Mouse (Mus musculus): ENCODE results near the gene Folr1. TPM values are rescaled to one million over a fixed set of nuclear protein-coding genes. Genes with fewer than 3 reads are reported as not detected.

Folr1 gene
- polyA plus RNA-seq (2015; fragmentation: Nextera tagmentation; extraction: Ambion mirVana), result 0.63 and 0.92 TPM in 2 replicates

DNA sequence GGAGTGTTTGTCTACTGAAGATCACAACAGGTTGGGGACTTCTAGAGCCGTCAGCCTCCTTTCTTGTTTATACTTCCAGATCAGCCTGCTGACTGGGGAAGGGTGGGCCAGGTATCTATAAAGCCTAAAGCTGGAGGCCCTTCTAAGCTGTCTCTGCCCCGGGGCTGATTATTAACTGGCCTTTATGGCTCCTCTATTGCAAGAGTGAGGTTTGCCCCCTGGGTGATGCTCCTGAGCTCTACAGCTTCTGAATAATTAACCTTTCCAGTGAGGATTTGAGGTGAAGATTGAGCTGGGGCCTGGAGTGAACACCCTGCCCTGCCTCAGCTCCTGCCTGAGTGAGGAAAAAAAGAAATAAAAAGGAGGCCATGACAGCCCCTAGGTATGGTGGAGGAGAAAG is at the start of gene Folr1:
Gene Folr1 (minus strand): TSS at position 160 of the 400 bp plus-strand sequence.
- WGBS (ENCODE audit: insufficient replicate concordance), result 50% methylated on average over 2 of the region's 2 CpGs
- DNase-seq (no peak), ATAC-seq (no peak)
- H3K9me3 ChIP-seq (ENCODE audit: low read length), result no peaks in the 10 kb centered on the region
- TF ChIP-seq EP300 (IDR thresholded peaks at IDR 0.05; ENCODE audit: low read depth) (no peak), CTCF (IDR thresholded peaks at IDR 0.05; ENCODE audit: low read depth) (no peak)
- H3K4me3 ChIP-seq (ENCODE audit: low read depth, low read length), result no peak within 1 kb of the TSS
- H3K4me2 ChIP-seq (ENCODE audit: low read depth, low read length), result no peak within 1 kb of the TSS
- H3K9ac ChIP-seq (replicated peaks), result no peak within 1 kb of the TSS
- no peaks in the 10 kb centered on the region for H3K4me1 ChIP-seq (ENCODE audit: insufficient read depth)
- H3K36me3 ChIP-seq (replicated peaks; ENCODE audit: insufficient read depth, low read length), result no peaks in the 10 kb centered on the region
- 0 out of 2 replicates have a peak within 1 kb of the TSS, but pooled peaks have one; percentile 4 for H3K27ac ChIP-seq (ENCODE audit: low read depth)
- H3K27me3 ChIP-seq (ENCODE audit: insufficient read depth, low read length), result no peaks in the 10 kb centered on the region

DNA sequence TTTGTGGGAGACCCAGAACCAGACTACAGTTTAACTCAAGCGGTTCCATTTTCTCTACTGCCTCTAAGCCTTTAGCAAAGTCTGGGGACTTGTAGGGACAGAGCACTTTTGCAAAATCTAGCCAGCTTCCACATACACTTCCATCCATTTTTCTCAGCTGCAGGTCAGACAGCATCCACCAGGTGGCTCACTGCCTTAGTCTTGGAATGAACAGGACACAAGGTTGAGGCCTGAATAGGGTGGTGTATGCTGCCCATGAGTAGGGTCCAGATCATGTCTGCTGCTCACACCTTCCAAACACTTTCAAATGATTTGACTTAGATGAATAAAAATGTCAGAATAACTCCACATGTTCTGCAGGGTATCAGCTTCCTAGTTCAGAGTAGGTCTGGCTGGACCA is 47.5 kb upstream of the Folr1 start:
- ATAC-seq (peak; percentile 68), DNase-seq (peak; percentile 76)
- no peak overlapping the region for H3K27ac ChIP-seq (ENCODE audit: low read depth)
- H3K4me1 ChIP-seq (ENCODE audit: insufficient read depth), result no peaks in the 10 kb centered on the region
- WGBS (ENCODE audit: insufficient replicate concordance), result 22% methylated on average over 1 of the region's 1 CpGs
- no peak overlapping the region for H3K9ac ChIP-seq (replicated peaks)
- peaks cover 21% of the 10 kb centered on the region for H3K36me3 ChIP-seq (replicated peaks; ENCODE audit: insufficient read depth, low read length)
- H3K4me2 ChIP-seq (ENCODE audit: low read depth, low read length), result no peak overlapping the region
- H3K4me3 ChIP-seq (ENCODE audit: low read depth, low read length), result no peak overlapping the region
- TF ChIP-seq EP300 (IDR thresholded peaks at IDR 0.05; ENCODE audit: low read depth), result no peak
- TF ChIP-seq CTCF (IDR thresholded peaks at IDR 0.05; ENCODE audit: low read depth), result peak; percentile 92
- H3K27me3 ChIP-seq (ENCODE audit: insufficient read depth, low read length), result no peaks in the 10 kb centered on the region
- no peaks in the 10 kb centered on the region for H3K9me3 ChIP-seq (ENCODE audit: low read length)

DNA sequence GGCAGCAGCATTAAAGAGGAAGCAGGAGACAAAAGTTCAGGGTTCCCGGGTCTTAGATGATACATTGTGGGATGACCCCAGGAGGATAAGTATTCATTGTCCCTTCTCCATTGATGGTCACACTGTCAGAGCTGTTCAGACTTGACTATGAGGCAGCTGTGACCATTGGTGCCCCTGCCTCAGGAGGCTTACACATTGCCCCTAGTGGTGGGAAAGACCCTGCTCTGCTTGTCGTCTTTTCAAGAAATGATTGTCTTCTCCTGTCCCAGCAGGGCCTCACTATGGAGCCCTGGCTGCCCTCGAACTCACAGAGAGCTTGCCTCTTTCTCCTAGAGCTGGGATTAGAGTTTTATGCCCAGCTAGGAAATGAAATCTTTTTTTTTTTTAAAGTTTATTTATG is 41.4 kb upstream of the Folr1 start:
- H3K9ac ChIP-seq (replicated peaks), result no peak overlapping the region
- no peak overlapping the region for H3K27ac ChIP-seq (ENCODE audit: low read depth)
- TF ChIP-seq CTCF (IDR thresholded peaks at IDR 0.05; ENCODE audit: low read depth), result 0 out of 2 replicates have a peak, but pooled peaks have one; percentile 31
- TF ChIP-seq EP300 (IDR thresholded peaks at IDR 0.05; ENCODE audit: low read depth), result no peak
- H3K27me3 ChIP-seq (ENCODE audit: insufficient read depth, low read length), result no peaks in the 10 kb centered on the region
- peaks cover 17% of the 10 kb centered on the region for H3K4me1 ChIP-seq (ENCODE audit: insufficient read depth)
- DNase-seq (no peak), ATAC-seq (no peak)
- WGBS (ENCODE audit: insufficient replicate concordance), result 72% methylated on average over 3 of the region's 3 CpGs
- no peak overlapping the region for H3K4me3 ChIP-seq (ENCODE audit: low read depth, low read length)
- H3K36me3 ChIP-seq (replicated peaks; ENCODE audit: insufficient read depth, low read length), result peaks cover 44% of the 10 kb centered on the region
- H3K4me2 ChIP-seq (ENCODE audit: low read depth, low read length), result no peak overlapping the region
- no peaks in the 10 kb centered on the region for H3K9me3 ChIP-seq (ENCODE audit: low read length)

DNA sequence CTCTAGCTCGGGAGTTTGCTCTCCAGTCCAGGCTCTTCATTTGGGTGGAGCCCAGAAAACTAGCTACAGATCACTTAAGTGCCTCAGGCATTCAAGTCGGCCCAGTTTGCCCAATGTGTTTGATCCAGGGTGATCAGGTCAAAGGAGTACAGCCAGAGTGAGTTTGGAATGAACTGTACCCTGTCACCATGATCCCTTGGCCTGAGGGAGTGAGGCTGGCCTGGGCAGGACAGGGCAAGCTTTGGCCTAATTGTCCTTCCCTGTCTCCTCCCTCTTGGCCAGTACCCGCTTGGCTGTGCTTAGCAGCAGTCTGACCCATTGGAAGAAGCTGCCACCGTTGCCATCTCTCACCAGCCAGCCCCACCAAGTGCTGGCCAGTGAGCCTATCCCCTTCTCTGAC is 39.5 kb upstream of the Folr1 start:
- H3K4me3 ChIP-seq (ENCODE audit: low read depth, low read length), result no peak overlapping the region
- peaks cover 37% of the 10 kb centered on the region for H3K36me3 ChIP-seq (replicated peaks; ENCODE audit: insufficient read depth, low read length)
- TF ChIP-seq EP300 (IDR thresholded peaks at IDR 0.05; ENCODE audit: low read depth) (no peak), CTCF (IDR thresholded peaks at IDR 0.05; ENCODE audit: low read depth) (no peak)
- no peak overlapping the region for H3K4me2 ChIP-seq (ENCODE audit: low read depth, low read length)
- no peak overlapping the region for H3K9ac ChIP-seq (replicated peaks)
- no peaks in the 10 kb centered on the region for H3K27me3 ChIP-seq (ENCODE audit: insufficient read depth, low read length)
- no peak for DNase-seq
- H3K27ac ChIP-seq (ENCODE audit: low read depth), result no peak overlapping the region
- no peaks in the 10 kb centered on the region for H3K9me3 ChIP-seq (ENCODE audit: low read length)
- WGBS (ENCODE audit: insufficient replicate concordance), result 84% methylated on average over 4 of the region's 4 CpGs
- no peak for ATAC-seq
- H3K4me1 ChIP-seq (ENCODE audit: insufficient read depth), result peaks cover 27% of the 10 kb centered on the region

DNA sequence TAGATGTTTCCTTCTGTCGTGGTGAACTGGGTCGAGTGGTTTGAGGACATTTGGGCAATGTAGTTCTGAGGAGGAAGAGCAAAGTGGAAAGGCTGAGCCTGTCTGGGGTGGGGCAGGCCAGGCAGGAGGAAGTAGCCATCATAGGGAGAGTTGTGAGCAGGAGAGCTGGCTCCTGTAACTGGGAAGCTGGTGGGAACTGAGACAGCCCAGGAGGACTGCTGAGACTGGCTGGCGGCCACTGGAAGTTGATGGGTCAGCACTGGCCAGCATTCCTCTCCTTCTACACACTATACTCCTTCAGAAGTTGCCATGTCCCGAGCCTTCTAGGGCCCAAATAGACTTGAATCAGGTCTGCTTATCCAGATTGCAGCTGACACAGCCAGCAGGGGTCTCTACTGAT is 37.8 kb upstream of the Folr1 start:
- TF ChIP-seq EP300 (IDR thresholded peaks at IDR 0.05; ENCODE audit: low read depth) (no peak), CTCF (IDR thresholded peaks at IDR 0.05; ENCODE audit: low read depth) (peak; percentile 22; the same call in 1 of the 2 replicates)
- 38% methylated on average over 4 of the region's 4 CpGs for WGBS (ENCODE audit: insufficient replicate concordance)
- DNase-seq (no peak), ATAC-seq (no peak)
- H3K4me1 ChIP-seq (ENCODE audit: insufficient read depth), result peaks cover 33% of the 10 kb centered on the region
- H3K4me3 ChIP-seq (ENCODE audit: low read depth, low read length), result no peak overlapping the region
- no peaks in the 10 kb centered on the region for H3K27me3 ChIP-seq (ENCODE audit: insufficient read depth, low read length)
- H3K9ac ChIP-seq (replicated peaks), result peak overlapping the region; percentile 38; the same call in 1 of the 2 replicates
- H3K9me3 ChIP-seq (ENCODE audit: low read length), result no peaks in the 10 kb centered on the region
- H3K36me3 ChIP-seq (replicated peaks; ENCODE audit: insufficient read depth, low read length), result peaks cover 27% of the 10 kb centered on the region
- H3K27ac ChIP-seq (ENCODE audit: low read depth), result peak overlapping the region; percentile 63
- peak overlapping the region; percentile 77 for H3K4me2 ChIP-seq (ENCODE audit: low read depth, low read length)

DNA sequence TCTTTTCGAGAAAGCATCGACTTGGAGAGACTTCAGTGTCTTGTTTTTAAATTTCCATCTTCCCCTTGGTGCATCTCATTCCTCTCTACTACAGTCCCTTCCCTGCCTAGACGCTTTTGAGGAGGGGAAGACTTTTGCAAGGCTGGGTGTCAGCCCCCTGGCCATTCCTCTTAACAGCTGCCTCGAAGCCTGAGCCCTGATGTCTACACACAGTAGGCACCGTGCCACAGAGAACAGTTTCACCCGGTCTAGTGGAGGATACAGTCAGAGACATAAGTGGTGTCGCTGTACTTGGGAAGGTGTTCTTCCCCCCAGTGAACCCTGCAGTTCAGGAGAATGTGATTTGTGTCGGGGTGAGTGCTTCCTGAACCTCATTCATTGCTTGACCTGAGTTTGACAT is 36.1 kb upstream of the Folr1 start:
- TF ChIP-seq CTCF (IDR thresholded peaks at IDR 0.05; ENCODE audit: low read depth) (no peak), EP300 (IDR thresholded peaks at IDR 0.05; ENCODE audit: low read depth) (no peak)
- Histone ChIP-seq H3K36me3 (replicated peaks; ENCODE audit: insufficient read depth, low read length) (peaks cover 10% of the 10 kb centered on the region), H3K4me2 (ENCODE audit: low read depth, low read length) (peak overlapping the region; percentile 77), H3K27ac (ENCODE audit: low read depth) (peak overlapping the region; percentile 98), H3K27me3 (ENCODE audit: insufficient read depth, low read length) (no peaks in the 10 kb centered on the region), H3K4me1 (ENCODE audit: insufficient read depth) (peaks cover 33% of the 10 kb centered on the region), H3K4me3 (ENCODE audit: low read depth, low read length) (peak overlapping the region; percentile 79), H3K9ac (replicated peaks) (peak overlapping the region; percentile 86), H3K9me3 (ENCODE audit: low read length) (no peaks in the 10 kb centered on the region)
- WGBS (ENCODE audit: insufficient replicate concordance), result 20% methylated on average over 8 of the region's 8 CpGs
- no peak for ATAC-seq
- DNase-seq, result no peak

Data from liver, postnatal 0 days (tissue).